Mouse (Mus musculus) kidney, embryonic 14.5 days (tissue): Measurements from ENCODE around the gene Acss3. TPM values are rescaled to one million over a fixed set of nuclear protein-coding genes. Genes with fewer than 3 reads are reported as not detected.

Experiments
- ATAC-seq: fragments of 200-750 bp; cut with Nextera tagmentation; 2 replicates; pipeline ENCODE4 v1.8.0; 2017; ENCODE audit warnings: moderate number of reproducible peaks, mild to moderate bottlenecking, moderate TSS enrichment, moderate library complexity; ENCODE audit not compliant: low FRiP score, low TSS enrichment
- H3K27ac ChIP-seq: fragments of 300-500 bp; sonication (generic); 2 replicates; pipeline ENCODE4 v1.5.1; 2014; ENCODE audit warnings: low read depth, mild to moderate bottlenecking, low read length, moderate library complexity, mixed read lengths
- H3K27me3 ChIP-seq: fragments of 300-500 bp; sonication (generic); 2 replicates; pipeline ENCODE4 v1.6.1; 2014; ENCODE audit warnings: mild to moderate bottlenecking, low read length; ENCODE audit not compliant: control insufficient read depth, insufficient read depth
- H3K36me3 ChIP-seq: fragments of 300-500 bp; sonication (generic); 2 replicates; pipeline ENCODE4 v1.6.1; 2014; ENCODE audit warnings: low read length, mixed read lengths; ENCODE audit not compliant: control insufficient read depth, insufficient read depth
- H3K4me1 ChIP-seq: fragments of 300-500 bp; sonication (generic); 2 replicates; pipeline ENCODE4 v1.6.1; 2014; ENCODE audit warnings: low read length, mixed read lengths; ENCODE audit not compliant: control insufficient read depth, insufficient read depth
- H3K4me2 ChIP-seq: fragments of 300-500 bp; sonication (generic); replicated peaks from 2 replicates; pipeline ENCODE4 v1.6.1; 2014; ENCODE audit warnings: low read depth, mild to moderate bottlenecking, low read length
- H3K4me3 ChIP-seq: fragments of 300-500 bp; sonication (generic); 2 replicates; pipeline ENCODE4 v1.5.1; 2014; ENCODE audit warnings: mild to moderate bottlenecking, low read length
- H3K9ac ChIP-seq: fragments of 300-500 bp; sonication (generic); 2 replicates; pipeline ENCODE4 v1.6.1; 2014; ENCODE audit warnings: low read depth, mild to moderate bottlenecking, low read length, moderate library complexity
- H3K9me3 ChIP-seq: fragments of 300-500 bp; sonication (generic); 2 replicates; pipeline ENCODE4 v1.6.1; 2016; ENCODE audit warnings: low read length; ENCODE audit not compliant: control insufficient read depth
- WGBS: fragments of 180-500 bp; shearing (Covaris S2); extraction: QIAGEN DNeasy Blood & Tissue Kit; methylation state at CpG from one replicate; pipeline ENCODE4 v1.1.7; 2014; 5-methylcytosine and 5-hydroxymethylcytosine counted together
- polyA plus RNA-seq: library from polyadenylated mRNA; unstranded; fragments of >200 nt; fragmentation: Nextera tagmentation; extraction: Ambion mirVana; gene quantifications from 2 replicates; pipeline ENCODE4 v1.2.1, GENCODE M21; 2014

Acss3 gene
- polyA plus RNA-seq, 1 experiment from 2014 or later, result 3.4 TPM

GRCm38 (mm10) chr10:107040378-107040777, 83.1 kb downstream of the Acss3 start:
- H3K4me2 ChIP-seq, result no peak overlapping the region
- no peaks in the 10 kb centered on the region for H3K36me3 ChIP-seq
- H3K4me1 ChIP-seq, result no peaks in the 10 kb centered on the region
- no peak overlapping the region for H3K27ac ChIP-seq
- no peak overlapping the region for H3K9ac ChIP-seq
- H3K27me3 ChIP-seq, result no peaks in the 10 kb centered on the region
- 75% methylated on average over 6 of the region's 6 CpGs for WGBS
- no peak overlapping the region for H3K4me3 ChIP-seq
- no peaks in the 10 kb centered on the region for H3K9me3 ChIP-seq
- no peak for ATAC-seq

GRCm38 (mm10) chr10:107039211-107039610, 84.3 kb downstream of the Acss3 start:
- Histone ChIP-seq H3K4me2 (no peak overlapping the region), H3K27ac (no peak overlapping the region), H3K9ac (no peak overlapping the region), H3K36me3 (no peaks in the 10 kb centered on the region), H3K9me3 (no peaks in the 10 kb centered on the region), H3K4me1 (no peaks in the 10 kb centered on the region), H3K27me3 (no peaks in the 10 kb centered on the region), H3K4me3 (no peak overlapping the region)
- ATAC-seq, result no peak
- WGBS, result 81% methylated on average over 4 of the region's 4 CpGs

GRCm38 (mm10) chr10:107024254-107024653, 99.2 kb downstream of the Acss3 start:
- WGBS, result 82% methylated on average over 4 of the region's 4 CpGs
- Histone ChIP-seq H3K4me2 (no peak overlapping the region), H3K4me3 (no peak overlapping the region), H3K27ac (no peak overlapping the region), H3K4me1 (no peaks in the 10 kb centered on the region), H3K9me3 (no peaks in the 10 kb centered on the region), H3K36me3 (no peaks in the 10 kb centered on the region), H3K27me3 (no peaks in the 10 kb centered on the region), H3K9ac (no peak overlapping the region)
- no peak for ATAC-seq

- Histone ChIP-seq H3K9me3 (no peaks in the 10 kb centered on the region), H3K9ac (no peak overlapping the region), H3K27me3 (no peaks in the 10 kb centered on the region), H3K27ac (no peak overlapping the region), H3K4me1 (no peaks in the 10 kb centered on the region), H3K36me3 (no peaks in the 10 kb centered on the region), H3K4me3 (no peak overlapping the region), H3K4me2 (no peak overlapping the region)
- ATAC-seq, result no peak
- WGBS, result 70% methylated on average over 5 of the region's 5 CpGs
Observed at GRCm38 (mm10) chr10:107021118-107021517, 102.3 kb downstream of the Acss3 start.

GRCm38 (mm10) chr10:107011142-107011541, 112.3 kb downstream of the Acss3 start:
- Histone ChIP-seq H3K27ac (no peak overlapping the region), H3K27me3 (no peaks in the 10 kb centered on the region), H3K9me3 (no peaks in the 10 kb centered on the region), H3K36me3 (no peaks in the 10 kb centered on the region), H3K4me3 (no peak overlapping the region), H3K4me1 (no peaks in the 10 kb centered on the region), H3K9ac (no peak overlapping the region), H3K4me2 (no peak overlapping the region)
- 73% methylated on average over 2 of the region's 2 CpGs for WGBS
- ATAC-seq, result no peak

DNA sequence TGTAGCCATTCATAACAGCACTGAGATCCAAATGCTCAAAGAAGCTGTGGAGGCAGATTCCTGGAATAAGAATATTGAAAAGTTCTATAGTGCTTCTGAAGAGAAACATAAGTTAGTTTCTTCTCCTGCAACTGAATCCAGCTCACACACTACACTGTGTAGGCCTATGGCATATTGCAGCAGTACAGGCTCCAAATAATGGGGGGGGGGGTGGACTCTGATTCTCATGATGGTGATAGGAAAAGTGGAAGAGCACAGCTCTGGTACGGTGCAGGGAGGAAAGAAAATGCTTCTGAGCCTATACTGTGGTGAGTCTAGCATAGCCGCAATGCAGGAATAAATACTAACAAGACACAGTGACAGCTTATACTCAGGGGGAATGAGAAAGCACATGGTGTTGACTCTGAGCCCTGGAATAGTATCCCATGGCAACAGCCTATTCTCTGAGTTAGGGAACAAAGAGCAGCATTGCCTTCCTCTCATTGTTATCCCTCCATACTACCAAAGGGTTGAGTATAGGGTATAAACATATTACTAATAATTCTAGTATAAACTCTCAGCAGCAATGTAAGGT, 125.3 kb downstream of the Acss3 start:
- Histone ChIP-seq H3K4me3 (no peak overlapping the region), H3K9ac (no peak overlapping the region), H3K36me3 (no peaks in the 10 kb centered on the region), H3K27ac (no peak overlapping the region), H3K4me1 (no peaks in the 10 kb centered on the region), H3K9me3 (no peaks in the 10 kb centered on the region), H3K27me3 (no peaks in the 10 kb centered on the region), H3K4me2 (no peak overlapping the region)
- WGBS, result 72% methylated on average over 2 of the region's 2 CpGs
- no peak for ATAC-seq

DNA sequence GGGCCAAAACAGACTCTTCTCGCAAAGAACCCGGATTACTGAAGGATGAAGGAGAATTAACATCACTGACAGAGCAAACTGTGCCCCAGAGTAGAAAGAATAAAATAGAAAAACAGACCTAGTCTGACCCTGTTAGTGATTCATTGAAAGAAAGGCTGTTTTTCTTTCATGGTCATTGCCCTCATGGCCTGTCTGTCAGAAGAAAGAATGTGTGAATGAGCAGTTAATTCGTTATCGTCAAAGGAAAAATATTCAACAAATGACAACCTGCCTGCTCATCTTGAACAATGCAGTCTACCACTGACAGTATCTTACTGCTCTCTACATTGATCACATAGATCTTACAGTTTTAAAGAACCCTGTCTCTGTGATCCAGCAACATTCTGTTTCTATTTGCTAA, 134.0 kb downstream of the Acss3 start:
- ATAC-seq, result no peak
- Histone ChIP-seq H3K27me3 (no peaks in the 10 kb centered on the region), H3K4me1 (no peaks in the 10 kb centered on the region), H3K4me2 (no peak overlapping the region), H3K36me3 (no peaks in the 10 kb centered on the region), H3K9ac (no peak overlapping the region), H3K9me3 (no peaks in the 10 kb centered on the region), H3K4me3 (no peak overlapping the region), H3K27ac (no peak overlapping the region)
- WGBS, result 53% methylated on average over 4 of the region's 4 CpGs

GRCm38 (mm10) chr10:106975193-106976141, 148.0 kb downstream of the Acss3 start:
- no peak overlapping the region for H3K27ac ChIP-seq
- H3K9ac ChIP-seq, result no peak overlapping the region
- no peaks in the 10 kb centered on the region for H3K4me1 ChIP-seq
- WGBS, result 70% methylated on average over 13 of the region's 13 CpGs
- no peaks in the 10 kb centered on the region for H3K36me3 ChIP-seq
- no peak for ATAC-seq
- H3K9me3 ChIP-seq, result no peaks in the 10 kb centered on the region
- no peak overlapping the region for H3K4me2 ChIP-seq
- H3K27me3 ChIP-seq, result no peaks in the 10 kb centered on the region
- no peak overlapping the region for H3K4me3 ChIP-seq

GRCm38 (mm10) chr10:106959026-106959425, 164.4 kb downstream of the Acss3 start:
- ATAC-seq, result no peak
- Histone ChIP-seq H3K27ac (no peak overlapping the region), H3K27me3 (no peaks in the 10 kb centered on the region), H3K4me2 (no peak overlapping the region), H3K4me1 (no peaks in the 10 kb centered on the region), H3K4me3 (no peak overlapping the region), H3K36me3 (no peaks in the 10 kb centered on the region), H3K9me3 (no peaks in the 10 kb centered on the region), H3K9ac (no peak overlapping the region)
- 85% methylated on average over 3 of the region's 3 CpGs for WGBS
